Mouse (Mus musculus) retina, postnatal 1 day (tissue): ENCODE results near the gene Olfr1480.

ENCODE experiments used
- DNase-seq: peaks from one replicate; pipeline ENCODE4 v3.0.0-alpha.2; 2012

The Olfr1480 gene

DNA sequence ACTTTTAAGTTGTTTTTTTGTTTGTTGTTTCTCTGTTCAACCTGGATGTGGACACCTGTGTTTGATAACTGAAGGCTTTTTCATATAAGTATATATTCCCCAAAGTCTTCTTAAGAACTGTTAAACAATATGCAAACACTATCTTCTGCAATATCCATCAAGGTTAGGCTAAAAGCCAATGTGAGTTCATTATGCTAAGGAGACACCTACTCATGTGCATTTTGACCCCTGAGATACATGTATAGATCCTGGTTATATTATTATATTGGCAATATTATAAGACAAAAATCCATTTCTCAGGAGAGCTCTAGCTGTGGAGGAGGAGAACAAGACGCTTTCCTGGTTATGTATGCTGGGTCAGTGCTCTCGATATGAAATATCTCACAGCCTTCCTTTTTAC, at the start of gene Olfr1480:
Gene Olfr1480, plus strand, starts transcription at position 301 of the 400 bp plus-strand sequence.
- DNase-seq, result no peak

DNA sequence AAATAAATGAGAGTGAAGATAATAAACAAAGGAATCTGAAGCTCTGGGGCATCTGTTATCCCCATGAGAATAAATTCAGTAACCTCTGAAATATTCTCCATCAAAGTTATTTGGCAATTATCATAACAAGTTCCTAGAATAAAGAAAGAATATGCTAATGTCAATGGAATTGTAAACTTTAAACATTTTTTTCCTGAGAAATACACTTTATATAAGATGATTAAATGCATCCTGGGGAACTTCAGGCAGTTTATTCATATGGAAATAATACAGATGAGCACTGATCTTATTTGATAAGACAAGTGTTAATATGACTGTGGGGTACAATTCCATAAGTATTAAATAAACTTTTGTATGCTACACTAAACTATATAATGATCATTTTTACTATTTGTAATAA, 47.6 kb upstream of the Olfr1480 start, which contains the start of gene Olfr1475:
Gene Olfr1475, minus strand, starts transcription at position 101 of the 400 bp plus-strand sequence.
- DNase-seq, result no peak

DNA sequence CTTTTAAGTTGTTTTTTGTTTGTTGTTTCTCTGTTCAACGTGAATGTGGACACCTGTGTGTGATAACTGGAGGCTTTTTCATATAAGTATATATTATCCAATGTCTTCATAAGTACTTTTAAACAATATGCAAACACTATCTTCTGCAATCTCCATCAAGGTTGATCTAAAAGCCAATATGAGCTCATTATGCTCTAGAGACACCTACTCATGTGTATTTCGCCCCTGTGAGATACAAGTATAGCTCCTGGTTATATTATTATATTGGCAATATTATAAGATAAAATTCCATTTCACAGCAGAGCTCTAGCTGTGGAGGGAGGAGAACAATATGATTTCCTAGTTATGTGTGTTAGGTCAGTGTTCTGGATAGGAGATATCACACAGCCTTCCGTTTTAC, 27.5 kb upstream of the Olfr1480 start, which contains the start of gene Olfr1477:
Gene Olfr1477, plus strand, starts transcription at position 301 of the 400 bp plus-strand sequence.
- DNase-seq, result no peak
